Mouse (Mus musculus) stomach, postnatal 0 days (tissue): ENCODE measurements around the gene Clstn1. TPM values are rescaled to one million over a fixed set of nuclear protein-coding genes. Genes with fewer than 3 reads are reported as not detected.

ENCODE experiments used
- ATAC-seq: fragments of 200-750 bp; cut with Nextera tagmentation; 2 replicates; pipeline ENCODE4 v1.8.0; 2017; ENCODE audit not compliant: low FRiP score, low TSS enrichment
- DNase-seq: peaks from one replicate; pipeline ENCODE4 v3.0.0-alpha.2; 2016; ENCODE audit warnings: low spot score
- H3K27ac ChIP-seq: fragments of 300-500 bp; sonication (generic); replicated peaks from 2 replicates; pipeline ENCODE4 v1.5.1; 2014; ENCODE audit warnings: mild to moderate bottlenecking, control low read depth
- H3K27me3 ChIP-seq: fragments of 300-500 bp; sonication (generic); 2 replicates; pipeline ENCODE4 v1.6.1; 2014; ENCODE audit warnings: low read length; ENCODE audit not compliant: control insufficient read depth, insufficient read depth
- H3K36me3 ChIP-seq: fragments of 300-500 bp; sonication (generic); 2 replicates; pipeline ENCODE4 v1.6.1; 2014; ENCODE audit warnings: low read length, mixed read lengths; ENCODE audit not compliant: control insufficient read depth, insufficient read depth
- H3K4me1 ChIP-seq: fragments of 300-500 bp; sonication (generic); replicated peaks from 2 replicates; pipeline ENCODE4 v1.6.1; 2014; ENCODE audit warnings: antibody characterized with exemption; ENCODE audit not compliant: control insufficient read depth, insufficient read depth
- H3K4me2 ChIP-seq: fragments of 300-500 bp; sonication (generic); replicated peaks from 2 replicates; pipeline ENCODE4 v1.6.1; 2014; ENCODE audit warnings: low read depth, mild to moderate bottlenecking, control low read depth, moderate library complexity
- H3K4me3 ChIP-seq: fragments of 300-500 bp; sonication (generic); 2 replicates; pipeline ENCODE4 v1.5.1; 2014; ENCODE audit warnings: low read depth, low read length, control low read depth
- H3K9ac ChIP-seq: fragments of 300-500 bp; sonication (generic); 2 replicates; pipeline ENCODE4 v1.6.1; 2014; ENCODE audit warnings: mild to moderate bottlenecking, low read length, control low read depth, mixed read lengths
- H3K9me3 ChIP-seq: fragments of 300-500 bp; sonication (generic); 2 replicates; pipeline ENCODE4 v1.6.1; 2016; ENCODE audit warnings: low read length; ENCODE audit not compliant: control insufficient read depth
- CTCF ChIP-seq: IDR thresholded peaks from 2 replicates; pipeline ENCODE4 v1.5.1; 2016; ENCODE audit warnings: antibody characterized with exemption, low read depth, mild to moderate bottlenecking, moderate library complexity
- EP300 ChIP-seq: optimal IDR thresholded peaks from 2 replicates; pipeline ENCODE3; 2016; ENCODE audit warnings: antibody characterized with exemption
- WGBS: fragments of 180-500 bp; shearing (Covaris S2); extraction: QIAGEN DNeasy Blood & Tissue Kit; methylation state at CpG from one replicate; pipeline ENCODE4 v1.1.7; 2014; 5-methylcytosine and 5-hydroxymethylcytosine counted together
- polyA plus RNA-seq: library from polyadenylated mRNA; unstranded; fragments of >200 nt; fragmentation: Nextera tagmentation; extraction: Ambion mirVana; gene quantifications from 2 replicates; pipeline ENCODE4 v1.2.1, GENCODE M21; 2015

The Clstn1 gene
- polyA plus RNA-seq, 1 experiment from 2014 or later, result 28.6 TPM

DNA sequence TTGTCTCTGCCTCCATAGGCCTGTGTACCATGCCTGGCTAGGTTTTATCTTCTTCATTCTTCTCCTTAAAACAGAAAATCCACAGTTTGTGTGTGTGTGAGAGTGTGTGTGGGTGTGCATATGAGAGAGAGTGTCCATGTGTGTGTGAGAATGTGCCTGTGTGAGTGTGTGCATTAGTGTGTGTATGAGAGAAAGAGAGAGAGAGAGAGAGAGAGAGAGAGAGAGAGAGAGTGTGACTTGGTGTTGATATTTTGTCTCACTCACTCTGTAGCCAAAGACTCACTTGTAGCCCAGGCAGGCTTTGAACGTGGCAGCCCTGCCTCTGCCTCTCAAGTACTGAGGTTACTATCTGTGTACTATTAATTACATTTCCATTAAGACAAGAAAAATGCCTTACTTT is 47.9 kb downstream of the Clstn1 start:
- H3K9me3 ChIP-seq, result no peaks in the 10 kb centered on the region
- no peak overlapping the region for H3K4me2 ChIP-seq
- WGBS, result 71% methylated on average over 1 of the region's 1 CpGs
- no peak overlapping the region for H3K27ac ChIP-seq
- H3K4me3 ChIP-seq, result no peak overlapping the region
- no peak overlapping the region for H3K9ac ChIP-seq
- TF ChIP-seq CTCF, result no peak
- no peak for TF ChIP-seq EP300
- H3K4me1 ChIP-seq, result no peaks in the 10 kb centered on the region
- no peaks in the 10 kb centered on the region for H3K27me3 ChIP-seq
- ATAC-seq (no peak), DNase-seq (no peak)
- peaks cover 29% of the 10 kb centered on the region; the same call in 1 of the 2 replicates for H3K36me3 ChIP-seq

- H3K36me3 ChIP-seq, result peaks cover 32% of the 10 kb centered on the region; the same call in 1 of the 2 replicates
- H3K9ac ChIP-seq, result no peak overlapping the region
- no peak for TF ChIP-seq CTCF
- no peak for TF ChIP-seq EP300
- WGBS, result 87% methylated on average over 11 of the region's 11 CpGs
- DNase-seq (no peak), ATAC-seq (no peak)
- no peak overlapping the region for H3K4me3 ChIP-seq
- no peak overlapping the region for H3K27ac ChIP-seq
- no peaks in the 10 kb centered on the region for H3K9me3 ChIP-seq
- H3K27me3 ChIP-seq, result no peaks in the 10 kb centered on the region
- no peaks in the 10 kb centered on the region for H3K4me1 ChIP-seq
- H3K4me2 ChIP-seq, result no peak overlapping the region
Observed at GRCm38 (mm10) chr4:149634966-149635365, 48.7 kb downstream of the Clstn1 start.

- peaks cover 32% of the 10 kb centered on the region; the same call in 1 of the 2 replicates for H3K36me3 ChIP-seq
- DNase-seq (no peak), ATAC-seq (no peak)
- no peak overlapping the region for H3K4me3 ChIP-seq
- TF ChIP-seq CTCF, result no peak
- TF ChIP-seq EP300, result no peak
- no peak overlapping the region for H3K4me2 ChIP-seq
- no peak overlapping the region for H3K27ac ChIP-seq
- H3K4me1 ChIP-seq, result no peaks in the 10 kb centered on the region
- no peak overlapping the region for H3K9ac ChIP-seq
- WGBS, result 90% methylated on average over 8 of the region's 8 CpGs
- H3K27me3 ChIP-seq, result no peaks in the 10 kb centered on the region
- no peaks in the 10 kb centered on the region for H3K9me3 ChIP-seq
Observed at GRCm38 (mm10) chr4:149635915-149636415, 49.7 kb downstream of the Clstn1 start.

GRCm38 (mm10) chr4:149637942-149638341 is 51.7 kb downstream of the Clstn1 start:
- Histone ChIP-seq H3K27ac (no peak overlapping the region), H3K9ac (no peak overlapping the region), H3K9me3 (no peaks in the 10 kb centered on the region), H3K4me1 (no peaks in the 10 kb centered on the region), H3K4me3 (no peak overlapping the region), H3K36me3 (peaks cover 27% of the 10 kb centered on the region), H3K27me3 (no peaks in the 10 kb centered on the region), H3K4me2 (no peak overlapping the region)
- TF ChIP-seq EP300 (no peak), CTCF (no peak)
- no peak for ATAC-seq
- DNase-seq, result no peak
- WGBS, result 82% methylated on average over 7 of the region's 7 CpGs

GRCm38 (mm10) chr4:149640831-149641230 is 54.6 kb downstream of the Clstn1 start:
- no peaks in the 10 kb centered on the region for H3K4me1 ChIP-seq
- TF ChIP-seq EP300 (no peak), CTCF (no peak)
- no peak overlapping the region for H3K4me3 ChIP-seq
- WGBS, result 75% methylated on average over 9 of the region's 9 CpGs
- no peaks in the 10 kb centered on the region for H3K9me3 ChIP-seq
- H3K27ac ChIP-seq, result no peak overlapping the region
- no peak overlapping the region for H3K9ac ChIP-seq
- no peaks in the 10 kb centered on the region for H3K27me3 ChIP-seq
- H3K4me2 ChIP-seq, result no peak overlapping the region
- no peak for DNase-seq
- no peak for ATAC-seq
- H3K36me3 ChIP-seq, result peaks cover 22% of the 10 kb centered on the region

GRCm38 (mm10) chr4:149641400-149641799 is 55.1 kb downstream of the Clstn1 start:
- H3K4me3 ChIP-seq, result no peak overlapping the region
- H3K27me3 ChIP-seq, result no peaks in the 10 kb centered on the region
- no peaks in the 10 kb centered on the region for H3K4me1 ChIP-seq
- H3K9ac ChIP-seq, result no peak overlapping the region
- no peak for TF ChIP-seq CTCF
- TF ChIP-seq EP300, result no peak
- no peak overlapping the region for H3K27ac ChIP-seq
- WGBS, result 62% methylated on average over 8 of the region's 8 CpGs
- DNase-seq (no peak), ATAC-seq (no peak)
- H3K9me3 ChIP-seq, result no peaks in the 10 kb centered on the region
- H3K4me2 ChIP-seq, result no peak overlapping the region
- peaks cover 20% of the 10 kb centered on the region for H3K36me3 ChIP-seq
